Mouse (Mus musculus) embryonic facial prominence, embryonic 13.5 days (tissue): ENCODE results near the gene Pigyl. TPM values are rescaled to one million over a fixed set of nuclear protein-coding genes. Genes with fewer than 3 reads are reported as not detected.

Experiments
- microRNA-seq: library from miRNA; unstranded; fragments of <30 nt; microRNA quantifications from one replicate; pipeline ENCODE4, GENCODE M21; 2016
- polyA plus RNA-seq: library from polyadenylated mRNA; unstranded; fragments of >200 nt; fragmentation: Nextera tagmentation; extraction: Ambion mirVana; gene quantifications from 2 replicates; pipeline ENCODE4 v1.2.1, GENCODE M21; 2015

Gene Pigyl
- polyA plus RNA-seq, 1 experiment from 2014 or later = 75.9 TPM

Small RNAs within 50 kb of the gene (microRNA-seq; reads per million reads assigned to microRNA genes)
- gene Mir7084 = not detected

Other genes starting within 250 kb of the Pigyl start
- 16.6 and 18.2 TPM in 2 replicates for gene Rab3d, start 238.7 kb upstream of the Pigyl start, polyA plus RNA-seq
- 4.1 and 4.3 TPM in 2 replicates for gene Ccdc159, start 229.4 kb upstream of the Pigyl start, polyA plus RNA-seq
- gene Tmem205, start 229.3 kb upstream of the Pigyl start, polyA plus RNA-seq = 44.5 and 46.7 TPM in 2 replicates
- gene Plppr2, start 219.8 kb upstream of the Pigyl start, polyA plus RNA-seq = 12.7 and 14.5 TPM in 2 replicates
- gene Swsap1, start 201.1 kb upstream of the Pigyl start, polyA plus RNA-seq = 5.2 and 7.3 TPM in 2 replicates
- 8.5 and 9.3 TPM in 2 replicates for gene Epor, start 193.3 kb upstream of the Pigyl start, polyA plus RNA-seq
- 0.59 and 0.94 TPM in 2 replicates for gene Rgl3, start 167.4 kb upstream of the Pigyl start, polyA plus RNA-seq
- gene Ccdc151, start 154.2 kb upstream of the Pigyl start, polyA plus RNA-seq = 1.2 and 1.8 TPM in 2 replicates
- 120 and 125 TPM in 2 replicates for gene Prkcsh, start 154.0 kb upstream of the Pigyl start, polyA plus RNA-seq
- 2.5 and 3.0 TPM in 2 replicates for gene Elavl3, start 104.8 kb upstream of the Pigyl start, polyA plus RNA-seq
- gene Gm49318, start 85.6 kb upstream of the Pigyl start, polyA plus RNA-seq = not detected in 2 replicates
- 13.0 and 13.6 TPM in 2 replicates for gene Zfp653, start 85.5 kb upstream of the Pigyl start, polyA plus RNA-seq
- 35.5 and 40.9 TPM in 2 replicates for gene Ecsit, start 71.4 kb upstream of the Pigyl start, polyA plus RNA-seq
- gene Cnn1, start 57.6 kb upstream of the Pigyl start, polyA plus RNA-seq = 0.76 and 3.6 TPM in 2 replicates
- 175 and 194 TPM in 2 replicates for gene Elof1, start 39.7 kb upstream of the Pigyl start, polyA plus RNA-seq
- gene Acp5, start 21.1 kb upstream of the Pigyl start, polyA plus RNA-seq = 9.2 and 10.7 TPM in 2 replicates
- gene Zfp872, start 31.2 kb downstream of the Pigyl start, polyA plus RNA-seq = 0.14 and 0.15 TPM in 2 replicates
- 19.5 and 19.7 TPM in 2 replicates for gene Zfp809, start 68.9 kb downstream of the Pigyl start, polyA plus RNA-seq
- 7.6 and 8.4 TPM in 2 replicates for gene Zfp599, start 103.0 kb downstream of the Pigyl start, polyA plus RNA-seq
- 30.1 and 31.3 TPM in 2 replicates for gene Zfp810, start 150.8 kb downstream of the Pigyl start, polyA plus RNA-seq
- 41.9 and 42.5 TPM in 2 replicates for gene Anln, start 232.3 kb downstream of the Pigyl start, polyA plus RNA-seq